Mouse (Mus musculus) c-Kit-positive CD71-negative TER-119-negative erythroid progenitor cells, embryonic 14.5 days (primary cell): ENCODE results near the gene Gng5.
A peak's percentile ranks its signal among the peaks of the same experiment; 100 is the strongest.

Experiments used
- DNase-seq: peaks from one replicate; pipeline ENCODE4 v3.0.0-alpha.2; 2013; ENCODE audit warnings: low read depth

The Gng5 gene

GRCm38 (mm10) chr3:146499431-146500002, at the start of gene Gng5, which contains the start of gene Spata1:
Gene Gng5 (plus strand): TSS chr3:146499807.
Gene Spata1 (minus strand): TSS chr3:146499753.
- peak; percentile 77 for DNase-seq

DNA sequence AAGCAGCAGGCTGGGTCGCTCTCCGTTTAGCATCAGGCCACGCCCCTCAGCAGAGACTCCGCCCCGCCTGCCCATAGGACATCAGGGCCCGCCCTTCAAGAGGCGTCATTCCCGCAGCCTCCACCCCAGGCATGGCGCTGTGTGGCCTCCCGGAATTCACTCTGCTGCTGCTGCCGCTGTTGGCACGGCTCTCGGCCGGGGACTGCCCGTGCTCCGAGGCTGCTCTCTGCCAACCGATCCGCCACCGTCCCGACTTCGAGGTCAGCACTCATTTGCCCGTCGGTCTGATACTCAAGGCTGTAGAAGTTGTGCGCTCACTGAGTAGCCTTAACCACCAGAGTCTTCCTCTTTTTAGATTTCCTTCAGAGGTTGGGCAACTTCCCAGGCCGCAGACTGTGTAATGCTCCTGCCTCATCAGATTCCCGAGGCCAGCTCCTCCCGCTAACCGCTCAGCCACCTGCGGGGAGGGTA, 49.2 kb upstream of the Gng5 start:
- peak; percentile 87 for DNase-seq

- DNase-seq, result no peak
Measured at GRCm38 (mm10) chr3:146451375-146451774, 48.2 kb upstream of the Gng5 start.

DNA sequence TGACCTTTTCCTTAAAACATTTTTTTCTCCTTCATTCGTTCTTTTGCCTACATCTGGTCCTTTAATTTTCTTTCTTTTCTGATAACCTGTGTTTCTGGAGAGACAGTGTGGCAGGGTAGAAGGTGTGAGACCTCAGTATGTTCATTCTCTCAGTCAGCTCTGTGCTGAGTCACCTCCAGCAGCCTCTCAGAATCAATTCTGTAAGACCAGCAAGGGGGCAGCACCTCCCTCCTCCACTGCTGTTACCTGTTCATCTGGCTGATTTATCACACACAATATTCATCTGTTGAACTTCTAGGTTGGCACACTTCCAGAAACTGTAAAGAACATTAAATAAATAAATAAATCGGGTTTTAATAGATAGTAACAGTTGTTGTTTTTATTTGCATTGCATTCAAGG, 36.7 kb upstream of the Gng5 start:
- DNase-seq, result no peak

DNA sequence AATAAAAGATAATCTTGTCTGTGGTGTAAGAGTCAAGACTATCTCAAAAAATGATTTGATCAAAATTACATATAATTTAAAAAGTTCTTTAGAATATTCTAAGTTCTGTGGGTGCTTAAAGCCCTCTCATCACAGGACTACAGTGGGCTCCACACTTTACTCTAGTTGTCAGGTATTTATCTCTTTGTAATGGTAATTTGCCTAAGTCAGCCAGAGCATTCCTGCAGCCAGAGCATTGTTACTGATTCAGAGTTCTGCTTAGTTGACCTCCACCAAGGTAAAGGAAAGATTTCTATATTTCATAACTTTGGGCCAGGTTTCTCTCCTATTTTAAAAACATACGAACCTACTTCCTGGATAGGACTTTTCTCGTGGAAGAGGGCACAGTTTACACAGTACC, 30.4 kb upstream of the Gng5 start:
- no peak for DNase-seq

GRCm38 (mm10) chr3:146472657-146473056, 26.9 kb upstream of the Gng5 start:
- DNase-seq, result no peak

DNA sequence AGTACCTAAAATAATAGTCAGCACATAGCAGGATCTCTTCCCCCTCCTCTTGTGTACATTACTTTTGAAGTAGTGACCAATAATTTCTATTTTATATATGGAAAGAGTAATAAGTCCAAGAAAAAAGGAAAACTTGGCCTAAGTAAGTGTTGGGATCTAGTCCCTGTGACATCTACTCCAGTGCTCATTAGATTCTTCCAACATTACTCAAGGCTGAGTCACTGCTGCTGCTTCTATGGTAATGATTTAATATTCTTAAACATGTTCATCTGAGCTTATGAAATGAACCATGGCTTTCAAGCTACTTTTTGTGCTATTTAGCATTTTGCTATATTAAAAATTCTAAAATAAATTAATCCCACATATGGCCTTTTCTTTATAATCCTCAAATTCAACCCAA, 25.9 kb upstream of the Gng5 start:
- DNase-seq, result no peak

GRCm38 (mm10) chr3:146474428-146474827, 25.2 kb upstream of the Gng5 start:
- no peak for DNase-seq

DNA sequence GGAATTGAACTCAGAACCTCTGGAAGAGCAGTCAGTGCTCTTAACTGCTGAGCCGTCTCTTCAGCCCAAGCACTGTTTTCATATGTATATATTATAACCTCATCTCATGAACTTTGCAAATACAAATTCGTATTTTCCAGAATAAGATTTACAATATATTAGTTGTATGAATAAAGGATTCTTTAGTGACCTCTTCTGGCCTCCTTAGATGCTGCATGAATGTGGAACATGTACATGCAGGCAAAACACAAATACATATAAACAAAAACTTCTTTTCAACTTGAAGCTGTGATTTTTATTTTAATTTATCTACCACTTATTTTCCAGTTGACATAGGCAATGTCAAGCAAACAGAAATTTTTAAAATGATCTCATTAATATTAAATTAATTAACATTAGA, 17.6 kb upstream of the Gng5 start:
- no peak for DNase-seq

DNA sequence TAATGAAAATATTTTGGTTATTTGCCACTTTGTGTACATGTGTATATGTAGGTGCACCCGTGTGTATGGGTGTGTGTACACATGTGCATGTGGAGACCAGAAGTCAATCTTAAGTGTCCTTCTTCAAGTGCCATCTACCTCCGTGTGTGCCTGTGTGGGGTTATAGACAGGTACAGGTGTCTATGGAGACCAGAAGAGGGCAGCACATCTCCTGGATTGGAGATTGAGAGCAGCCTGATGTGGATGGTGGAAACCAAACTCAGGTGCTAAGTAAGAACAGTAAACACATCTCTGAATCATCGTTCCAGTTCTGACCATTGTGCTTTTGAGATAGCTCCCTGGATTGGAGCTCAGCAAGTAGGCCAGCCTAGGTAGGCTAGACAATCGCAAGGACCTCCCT, 13.1 kb upstream of the Gng5 start:
- DNase-seq, result no peak

DNA sequence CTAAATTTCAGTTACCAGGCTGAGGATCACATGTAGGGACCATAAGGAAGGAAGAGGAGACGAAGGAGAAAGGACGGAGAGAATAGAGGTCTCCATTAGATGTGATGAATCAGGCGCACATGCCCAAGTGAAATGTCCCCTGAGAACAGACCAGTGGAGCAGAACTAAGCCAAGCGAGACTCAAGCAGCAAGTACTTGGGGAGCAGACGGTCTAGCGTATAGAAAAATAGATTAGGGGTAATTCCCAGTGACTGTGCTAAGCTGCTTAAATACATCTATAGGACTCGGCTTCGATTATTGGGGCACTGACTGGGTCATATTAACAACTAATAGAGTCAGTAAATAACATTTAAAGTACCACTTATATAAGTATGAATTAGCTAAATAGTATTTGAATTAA, 4.7 kb upstream of the Gng5 start:
- no peak for DNase-seq

DNA sequence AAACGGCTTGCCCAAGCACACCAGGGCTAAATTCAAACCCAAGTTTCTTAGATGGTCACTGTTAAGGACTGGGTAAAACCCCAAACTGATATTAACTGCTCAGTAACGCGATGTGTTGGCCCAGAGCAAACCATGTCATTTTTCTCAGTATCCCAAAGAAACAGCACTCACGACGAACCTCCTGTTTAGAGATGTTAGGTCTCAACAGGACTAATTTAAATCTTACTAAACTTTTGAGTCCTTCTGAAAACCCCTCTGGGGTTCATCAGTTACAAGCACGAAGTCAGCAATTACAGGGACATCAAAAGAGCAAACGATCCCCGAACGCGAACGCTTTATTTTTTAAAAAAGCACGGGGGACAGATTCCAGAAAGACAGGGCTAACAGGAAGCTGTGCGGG, 618 bp upstream of the Gng5 start:
- DNase-seq, result no peak

- peak; percentile 26 for DNase-seq
Measured at GRCm38 (mm10) chr3:146500003-146500809, 599 bp downstream of the Gng5 start.

- DNase-seq, result peak; percentile 18
Measured at GRCm38 (mm10) chr3:146500810-146501201, 1.2 kb downstream of the Gng5 start.

GRCm38 (mm10) chr3:146501601-146502123, 2.1 kb downstream of the Gng5 start:
- DNase-seq, result no peak

DNA sequence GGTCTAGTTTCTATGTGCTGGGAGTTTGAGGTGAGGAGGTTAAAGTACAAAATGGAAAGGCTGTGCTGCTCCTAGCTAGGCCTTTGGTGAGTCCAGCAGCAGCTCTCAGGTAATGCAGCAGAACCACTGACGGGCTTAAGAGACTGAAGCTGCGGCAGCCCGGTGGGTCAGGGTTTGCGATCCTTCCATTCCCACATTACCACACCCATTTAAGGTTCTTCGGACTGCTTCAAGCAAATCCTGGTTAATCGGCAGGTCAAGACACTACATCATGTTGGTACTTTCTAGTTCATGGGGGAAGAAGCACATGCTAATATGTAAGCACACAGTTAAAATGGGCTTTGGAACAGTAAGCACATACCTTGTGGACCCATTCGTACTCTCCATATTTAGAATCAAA, 7.1 kb downstream of the Gng5 start:
- DNase-seq, result no peak

DNA sequence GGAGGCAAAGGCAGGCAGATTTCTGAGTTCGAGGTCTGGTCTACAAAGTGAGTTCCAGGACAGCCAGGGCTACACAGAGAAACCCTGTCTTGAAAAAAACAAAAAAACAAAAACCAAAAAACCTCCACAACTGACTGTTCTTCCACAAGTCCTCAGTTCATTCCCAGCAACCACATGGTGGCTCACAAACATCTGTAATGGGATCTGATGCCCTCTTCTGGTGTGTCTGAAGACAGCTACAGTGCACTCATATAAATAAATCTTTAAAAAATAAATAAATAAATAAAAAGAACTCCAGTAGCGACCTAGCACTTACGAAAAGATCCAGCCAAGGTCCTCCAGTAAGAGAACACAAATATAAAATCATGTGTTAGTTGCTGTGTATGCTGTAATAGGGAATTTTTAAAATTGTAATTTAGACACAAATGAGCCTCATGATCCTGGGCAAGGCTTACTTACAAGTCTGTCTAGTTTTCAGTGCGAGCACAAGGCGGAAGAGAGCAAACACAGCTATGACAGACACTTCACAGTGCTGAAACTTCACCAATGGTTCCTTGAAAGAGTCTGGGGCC, 20.7 kb downstream of the Gng5 start:
- no peak for DNase-seq

DNA sequence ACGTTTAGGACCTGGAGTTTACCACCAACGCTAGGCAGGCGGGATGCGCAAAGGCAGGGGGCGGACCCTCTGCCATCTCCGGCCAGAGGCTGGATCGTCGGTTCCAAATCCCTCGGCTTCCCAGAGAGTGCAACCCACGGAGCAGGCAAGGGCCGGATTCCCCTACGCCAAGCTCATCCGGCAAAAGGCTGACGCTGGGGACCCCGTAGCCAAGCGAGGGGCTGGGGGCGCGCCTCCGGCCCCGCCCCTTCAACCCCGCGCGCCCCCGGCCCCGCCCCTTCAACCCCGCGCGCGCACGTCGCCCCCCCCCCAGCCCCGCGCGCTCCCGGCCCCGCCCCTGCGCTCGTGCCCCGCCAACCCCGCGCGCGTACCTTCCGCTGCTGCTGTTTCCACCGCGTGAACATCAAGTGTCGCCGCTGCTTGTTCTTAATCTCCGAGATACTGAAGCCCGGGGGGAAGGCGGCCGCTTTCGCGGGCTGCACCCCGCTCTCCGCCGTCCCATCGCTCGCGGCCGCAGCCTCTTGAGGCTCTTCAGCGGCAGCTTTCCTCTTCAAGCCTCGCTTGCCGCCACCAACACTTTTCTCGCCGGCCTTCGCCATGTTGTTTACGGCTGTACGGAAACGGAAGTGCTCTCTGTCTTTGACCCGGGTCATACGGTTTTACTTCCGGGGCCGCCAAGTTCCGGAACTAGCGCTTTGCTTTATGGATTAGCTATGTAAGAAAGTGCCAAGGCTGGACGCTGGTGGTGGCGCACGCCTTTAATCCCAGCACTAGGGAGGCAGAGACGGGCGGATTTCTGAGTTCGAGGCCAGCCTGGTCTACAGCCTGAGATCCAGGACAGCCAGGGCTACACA, 21.4 kb downstream of the Gng5 start, which contains the start of gene Rpf1:
Gene Rpf1 (minus strand): TSS at position 632 of the 854 bp plus-strand sequence.
- DNase-seq, result peak; percentile 85

DNA sequence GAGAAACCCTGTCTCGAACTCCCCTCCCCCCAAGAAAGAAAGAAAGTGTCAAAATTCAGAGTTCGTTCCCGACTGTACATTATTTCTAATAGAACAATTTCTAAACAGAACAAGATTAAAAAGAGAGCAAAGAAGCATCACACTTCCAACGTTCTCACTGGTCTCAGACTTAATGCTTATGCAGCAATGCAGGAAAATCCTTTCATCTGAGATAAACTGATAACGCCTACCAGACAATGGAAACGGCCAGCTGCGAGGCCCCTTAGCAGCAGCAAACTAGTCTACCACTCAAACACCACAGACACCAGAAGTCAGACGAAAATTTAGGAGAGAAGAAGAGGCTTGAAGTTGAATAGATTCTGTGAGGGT, 22.0 kb downstream of the Gng5 start:
- DNase-seq, result no peak

GRCm38 (mm10) chr3:146528335-146528734, 28.7 kb downstream of the Gng5 start:
- DNase-seq, result no peak

GRCm38 (mm10) chr3:146534986-146535385, 35.4 kb downstream of the Gng5 start:
- no peak for DNase-seq
